Mouse (Mus musculus) heart, postnatal 36 days (tissue): Measurements from ENCODE around the gene Gm8281. TPM values are rescaled to one million over a fixed set of nuclear protein-coding genes. Genes with fewer than 3 reads are reported as not detected.
A peak's percentile ranks its signal among the peaks of the same experiment; 100 is the strongest.
"Not testable (repeated sequence)": the region's sequence is repeated elsewhere in the genome, so short reads cannot be mapped to it uniquely, and the experiment has no call there.

ENCODE experiments used
- DNase-seq, 2 experiments: peaks; one replicate each; pipeline ENCODE4 v3.0.0; 2021 to 2022
- intact Hi-C: fragments of 180-260 bp; cut with DNase I; formaldehyde crosslinking; loops from one replicate; pipeline ENCODE4 v1.15.1; 2025
- total RNA-seq, 2 experiments: library from RNA; stranded (reverse); gene quantifications; 2 replicates each; pipeline ENCODE4 v1.2.3; 2021

Gm8281 gene
- total RNA-seq, result under 1 TPM; 0.46 to 0.47 TPM

DNA sequence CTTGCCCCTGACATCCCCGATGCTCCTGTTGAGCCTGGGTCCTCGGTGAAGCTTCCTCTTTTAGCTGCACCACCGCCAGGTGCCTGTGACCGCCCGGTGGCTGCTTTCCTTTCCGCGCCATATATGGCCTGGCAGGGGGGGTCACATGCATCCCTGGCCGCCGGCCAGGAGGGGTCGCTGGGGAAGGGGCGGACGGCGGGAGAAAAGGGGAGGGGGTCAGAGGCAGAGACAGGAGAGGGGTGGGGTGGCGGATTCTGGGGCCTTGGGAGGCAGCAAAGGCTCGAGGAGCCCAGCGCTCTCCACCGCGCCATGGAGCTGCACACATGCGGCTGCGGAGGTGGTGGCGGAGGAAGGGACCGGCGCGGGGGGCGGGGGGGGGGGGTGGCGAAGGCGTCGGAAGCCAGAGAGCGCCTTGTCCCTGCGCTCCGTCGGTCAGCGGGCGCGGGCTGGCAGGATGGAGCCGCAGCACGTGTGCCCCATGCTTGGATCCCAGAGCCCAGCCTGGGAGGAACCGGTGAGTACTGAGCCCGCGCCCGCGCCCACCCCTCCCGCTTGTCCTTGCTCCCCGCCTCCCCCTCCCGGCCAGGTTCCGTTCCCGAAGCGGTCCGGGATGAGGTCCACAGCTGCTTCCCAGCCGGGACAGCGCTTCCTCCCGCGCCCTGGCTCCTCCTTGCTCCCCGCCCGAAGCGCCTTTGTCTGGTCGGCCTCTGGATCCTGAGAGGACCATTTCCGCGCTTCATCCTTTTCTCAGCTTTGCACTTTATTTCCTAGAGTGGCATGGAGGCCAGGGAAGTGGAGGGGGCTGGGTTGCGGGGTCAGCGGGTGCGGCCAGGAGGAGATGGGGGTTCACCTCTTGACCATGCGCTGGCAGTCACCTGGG lies at the start of gene Gm8281:
Gene Gm8281, plus strand, starts transcription at position 430 of the 880 bp plus-strand sequence.
- peak; percentile 4 to 13 for DNase-seq
- intact Hi-C loops, result not testable (repeated sequence)

DNA sequence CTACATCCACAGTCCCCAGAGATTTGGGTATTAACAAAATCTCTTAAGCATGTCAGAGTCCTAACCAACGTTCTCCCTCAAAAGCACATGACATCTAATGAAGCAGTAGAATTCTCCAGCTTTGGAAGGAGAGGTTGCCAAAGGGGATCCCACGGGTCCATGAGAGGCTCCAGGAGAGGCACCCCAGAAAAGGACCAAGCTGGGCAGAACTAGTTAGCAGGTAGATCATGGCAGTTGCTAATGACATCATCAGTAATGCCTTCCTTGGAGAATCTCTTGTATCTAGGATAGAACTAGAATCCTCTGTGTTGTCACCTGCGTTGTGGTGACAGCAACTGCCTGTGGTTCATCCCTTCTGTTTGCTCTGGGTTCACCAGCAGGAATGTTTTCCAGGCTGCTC lies 20.5 kb upstream of the Gm8281 start, which contains the start of gene 4930555G01Rik:
Gene 4930555G01Rik, plus strand, starts transcription at position 301 of the 400 bp plus-strand sequence.
- intact Hi-C loops, DNase-seq: not testable (repeated sequence)

DNA sequence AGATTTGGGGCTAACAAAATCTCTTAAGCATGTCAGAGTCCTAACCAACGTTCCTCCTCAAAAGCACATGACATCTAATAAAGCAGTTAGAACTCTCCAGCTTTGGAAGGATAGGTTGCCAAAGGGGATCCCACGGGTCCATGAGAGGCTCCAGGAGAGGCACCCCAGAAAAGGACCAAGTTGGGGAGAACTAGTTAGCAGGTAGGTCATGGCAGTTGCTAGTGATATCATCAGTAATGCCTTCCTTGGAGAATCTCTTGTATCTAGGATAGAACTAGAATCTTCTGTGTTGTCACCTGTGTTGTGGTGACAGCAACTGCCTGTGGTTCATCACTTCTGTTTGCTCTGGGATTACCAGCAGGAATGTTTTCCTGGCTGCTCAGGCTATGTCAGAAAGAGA lies 60.4 kb downstream of the Gm8281 start, which contains the start of gene Gm8279:
Gene Gm8279, plus strand, starts transcription at position 301 of the 400 bp plus-strand sequence.
- DNase-seq, intact Hi-C loops: not testable (repeated sequence)

Other genes with a start within 250 kb of the Gm8281 start
- not detected for gene Gm3269, start 232.9 kb upstream of the Gm8281 start, total RNA-seq
- 1 to 10 TPM in 1 of 2 experiments, not detected in 1; 3.3 TPM for gene Gm3264, start 215.5 kb upstream of the Gm8281 start, total RNA-seq
- gene Gm3278, start 178.6 kb upstream of the Gm8281 start, total RNA-seq, result not detected
- gene Gm8297, start 87.1 kb upstream of the Gm8281 start, total RNA-seq, result not detected
- gene Gm3298, start 55.1 kb upstream of the Gm8281 start, total RNA-seq, result not detected
- gene 4930555G01Rik, start 20.4 kb upstream of the Gm8281 start, total RNA-seq, result under 1 TPM in 1 of 2 experiments, not detected in 1; 0.24 TPM
- gene Gm8279, start 60.5 kb downstream of the Gm8281 start, total RNA-seq, result not detected
- not detected for gene Gm3317, start 93.5 kb downstream of the Gm8281 start, total RNA-seq
- not detected for gene Gm8271, start 114.8 kb downstream of the Gm8281 start, total RNA-seq
- not detected for gene Gm3526, start 189.5 kb downstream of the Gm8281 start, total RNA-seq